Comparison of ENCODE assay signal across 8 mouse cellular contexts in the genomic region with DNA sequence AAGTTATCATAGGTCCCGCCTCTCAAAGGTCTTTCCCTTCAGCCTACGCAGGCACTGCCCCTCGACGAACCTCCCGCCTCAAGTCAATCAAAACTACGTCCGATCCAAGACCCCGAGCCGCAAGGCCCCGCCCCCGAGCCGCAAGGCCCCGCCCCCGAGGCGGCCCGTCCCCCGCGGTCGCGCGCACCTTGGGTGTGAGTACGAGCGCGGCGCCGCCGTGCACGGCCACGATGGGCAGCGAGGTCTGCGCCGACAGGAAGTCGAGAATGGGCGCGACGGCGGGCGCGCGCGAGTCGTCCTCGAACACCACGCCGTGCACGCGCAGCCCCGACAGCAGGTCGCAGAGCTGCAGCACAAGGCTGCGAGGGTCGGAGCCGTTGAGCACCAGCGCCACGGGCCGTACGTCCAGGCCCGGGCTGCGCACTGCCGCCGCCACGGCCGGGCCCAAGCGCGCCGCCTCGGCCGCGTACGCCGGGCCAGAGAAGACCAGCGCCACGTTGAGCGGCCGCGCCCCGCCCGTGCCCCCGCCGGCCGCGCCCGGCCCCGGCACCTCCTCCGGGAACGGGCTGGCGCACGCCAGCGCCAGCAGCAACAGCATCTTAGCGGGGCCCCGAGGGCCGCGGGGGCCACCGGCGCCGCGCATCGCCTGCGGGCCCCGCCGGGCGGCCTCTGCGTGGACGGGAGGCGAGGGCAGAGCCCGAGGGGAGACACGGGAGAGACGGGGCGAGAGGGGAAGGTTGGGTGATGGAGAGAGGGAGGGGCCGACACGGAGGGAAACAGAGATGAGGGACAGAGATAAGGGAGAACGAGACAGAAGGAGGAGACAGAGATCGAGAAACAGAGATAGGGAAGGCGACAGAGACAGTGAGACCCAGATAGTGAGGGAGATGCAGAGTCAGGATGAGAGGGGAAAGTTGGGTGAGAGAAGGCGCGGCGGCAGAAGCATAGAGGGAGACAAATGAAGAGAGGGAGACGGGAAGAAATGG. TPM values are rescaled to one million over a fixed set of nuclear protein-coding genes. Genes with fewer than 3 reads are reported as not detected.
DNase-seq lines count a peak whose midpoint lies in the region; ATAC-seq and TF ChIP-seq lines count a peak whose summit lies in the region.

No protein-coding gene starts in this region.

- 2% methylated on average over 92 of the region's 117 CpGs for WGBS in forebrain, embryonic 12.5 days
- 1% methylated on average over 111 of the region's 117 CpGs for WGBS in heart, postnatal 0 days
- WGBS in liver, embryonic 14.5 days (ENCODE audit: insufficient replicate concordance), result 1% methylated on average over 117 of the region's 117 CpGs
- WGBS in stomach, embryonic 15.5 days, result under 1% methylated on average over 88 of the region's 117 CpGs

- peak; percentile 74 for ATAC-seq in forebrain, embryonic 12.5 days (ENCODE audit: low FRiP score)
- peak; percentile 84 for ATAC-seq in heart, postnatal 0 days (ENCODE audit: insufficient read depth, low read depth)
- ATAC-seq in liver, embryonic 14.5 days (ENCODE audit: insufficient read depth), result peak; percentile 81
- ATAC-seq in stomach, embryonic 15.5 days (ENCODE audit: insufficient read depth, low FRiP score, low read depth), result peak; percentile 82

- H3K27me3 ChIP-seq in forebrain, embryonic 12.5 days, result peaks cover 69% of the 10 kb centered on the region
- peaks cover 43% of the 10 kb centered on the region for H3K27me3 ChIP-seq in heart, postnatal 0 days (ENCODE audit: control insufficient read depth, insufficient read depth, low read length)
- H3K27me3 ChIP-seq in liver, embryonic 14.5 days (ENCODE audit: control insufficient read depth, insufficient read depth, low read length), result peaks cover 52% of the 10 kb centered on the region
- H3K27me3 ChIP-seq in stomach, embryonic 15.5 days (replicated peaks), result peaks cover 32% of the 10 kb centered on the region

- peak overlapping the region; percentile 77 for H3K4me2 ChIP-seq in forebrain, embryonic 12.5 days
- peak overlapping the region; percentile 96 for H3K4me2 ChIP-seq in heart, postnatal 0 days (ENCODE audit: low read depth, low read length)
- H3K4me2 ChIP-seq in liver, embryonic 14.5 days (ENCODE audit: low read depth), result peak overlapping the region; percentile 79
- H3K4me2 ChIP-seq in stomach, embryonic 15.5 days, result peak overlapping the region; percentile 81

- H3K4me1 ChIP-seq in brown adipose tissue, adult 24 weeks (ENCODE audit: control insufficient read depth, insufficient read depth, insufficient read length, low read length), result peaks cover 3% of the 10 kb centered on the region; the same call in 1 of the 2 replicates
- peaks cover 48% of the 10 kb centered on the region for H3K4me1 ChIP-seq in forebrain, embryonic 12.5 days
- H3K4me1 ChIP-seq in heart, postnatal 0 days (ENCODE audit: control insufficient read depth, insufficient read depth), result peaks cover 14% of the 10 kb centered on the region
- H3K4me1 ChIP-seq in liver, embryonic 14.5 days (replicated peaks; ENCODE audit: control insufficient read depth in 2 of 2, insufficient read depth in 2 of 2, low read length in 1 of 2), result peaks cover 0 to 3% of the 10 kb centered on the region in 2 experiments; a peak in 2 of 4 replicates
- H3K4me1 ChIP-seq in stomach, embryonic 15.5 days, result peaks cover 30% of the 10 kb centered on the region

- TF ChIP-seq EP300 in heart, postnatal 0 days (IDR thresholded peaks at IDR 0.05; ENCODE audit: low read depth), result no peak
- no peak for TF ChIP-seq EP300 in liver, embryonic 14.5 days (IDR thresholded peaks at IDR 0.05; ENCODE audit: low read depth)

- no peaks in the 10 kb centered on the region for H3K36me3 ChIP-seq in forebrain, embryonic 12.5 days (replicated peaks)
- H3K36me3 ChIP-seq in heart, postnatal 0 days (replicated peaks; ENCODE audit: control insufficient read depth, insufficient read depth, low read length), result no peaks in the 10 kb centered on the region
- no peaks in the 10 kb centered on the region for H3K36me3 ChIP-seq in liver, embryonic 14.5 days (replicated peaks; ENCODE audit: control insufficient read depth, insufficient read depth, low read depth)
- H3K36me3 ChIP-seq in stomach, embryonic 15.5 days, result no peaks in the 10 kb centered on the region

- TF ChIP-seq CTCF in heart, postnatal 0 days (IDR thresholded peaks at IDR 0.05; ENCODE audit: low read depth), result no peak
- no peak for TF ChIP-seq CTCF in liver, embryonic 14.5 days (IDR thresholded peaks at IDR 0.05; ENCODE audit: low read depth)

- H3K9ac ChIP-seq in forebrain, embryonic 12.5 days, result peak overlapping the region; percentile 85
- peak overlapping the region; percentile 82 for H3K9ac ChIP-seq in heart, postnatal 0 days (replicated peaks; ENCODE audit: low read depth, low read length)
- H3K9ac ChIP-seq in liver, embryonic 14.5 days (replicated peaks), result peak overlapping the region; percentile 57
- H3K9ac ChIP-seq in stomach, embryonic 15.5 days, result peak overlapping the region; percentile 77

- no peaks in the 10 kb centered on the region for H3K9me3 ChIP-seq in forebrain, embryonic 12.5 days
- H3K9me3 ChIP-seq in heart, postnatal 0 days (replicated peaks; ENCODE audit: control insufficient read depth, low read length), result no peaks in the 10 kb centered on the region
- H3K9me3 ChIP-seq in liver, embryonic 14.5 days (ENCODE audit: control insufficient read depth, low read length), result no peaks in the 10 kb centered on the region
- H3K9me3 ChIP-seq in stomach, embryonic 15.5 days, result no peaks in the 10 kb centered on the region

- H3K4me3 ChIP-seq in brown adipose tissue, adult 24 weeks (ENCODE audit: insufficient read depth, low read depth, low read length), result peak overlapping the region; percentile 80
- H3K4me3 ChIP-seq in forebrain, embryonic 12.5 days (replicated peaks), result peak overlapping the region; percentile 70
- peak overlapping the region; percentile 68 for H3K4me3 ChIP-seq in heart, postnatal 0 days (ENCODE audit: low read depth, low read length)
- H3K4me3 ChIP-seq in liver, embryonic 14.5 days (ENCODE audit: insufficient read depth in 1 of 2, low read depth in 2 of 2, low read length in 2 of 2), result peak overlapping the region; percentile 62
- peak overlapping the region; percentile 71 for H3K4me3 ChIP-seq in stomach, embryonic 15.5 days (replicated peaks)

- peak overlapping the region; percentile 25 for H3K27ac ChIP-seq in brown adipose tissue, adult 24 weeks (replicated peaks; ENCODE audit: low read depth, low read length)
- H3K27ac ChIP-seq in forebrain, embryonic 12.5 days, result peak overlapping the region; percentile 42
- peak overlapping the region; percentile 78 for H3K27ac ChIP-seq in heart, postnatal 0 days (ENCODE audit: low read depth)
- H3K27ac ChIP-seq in liver, embryonic 14.5 days, result no peak overlapping the region
- peak overlapping the region; percentile 83 for H3K27ac ChIP-seq in stomach, embryonic 15.5 days

- DNase-seq in CD8-positive naive resting alpha-beta T cell, adult 2 months (ENCODE audit: low read depth in 2 of 2, low spot score in 2 of 2), result peak; percentile 86 to 89
- peak; percentile 85 for DNase-seq in heart, postnatal 0 days (ENCODE audit: low spot score)
- peak; percentile 92 to 96 for DNase-seq in kidney, postnatal 36 days
- DNase-seq in liver, embryonic 14.5 days (ENCODE audit: low read depth in 3 of 3, low spot score in 3 of 3), result peak; percentile 52 to 57 (median 54)
- DNase-seq in neural tube, embryonic 10.5 days (ENCODE audit: extremely low spot score, low spot score), result peak; percentile 94

RNA-seq across cellular contexts. Expression of gene Kdelr1, which starts 6.4 kb away (rescaled TPM):
- polyA plus RNA-seq in brown adipose tissue, adult 24 weeks (2012; ENCODE audit: insufficient read depth, insufficient read length, missing spikeins), result 95.6 and 96.1 TPM in 2 replicates
- polyA plus RNA-seq in forebrain, embryonic 12.5 days (2016; fragmentation: Nextera tagmentation; extraction: Ambion mirVana), result 38.6 and 44.6 TPM in 2 replicates
- total RNA-seq in heart, postnatal 0 days (2014; rRNA removed; ENCODE audit: low replicate concordance), result 279 and 304 TPM in 2 replicates
- 58.5 and 62.4 TPM in 2 replicates for polyA plus RNA-seq in heart, postnatal 0 days (2015; fragmentation: Nextera tagmentation; extraction: Ambion mirVana)
- 53.9 and 74.6 TPM in 2 replicates for polyA plus RNA-seq in liver, embryonic 14.5 days (2012; rRNA removed)
- polyA plus RNA-seq in liver, embryonic 14.5 days (2014; fragmentation: Nextera tagmentation; extraction: Ambion mirVana), result 33.9 and 34.8 TPM in 2 replicates
- polyA plus RNA-seq in stomach, embryonic 15.5 days (2015; fragmentation: Nextera tagmentation; extraction: Ambion mirVana), result 72.0 and 79.7 TPM in 2 replicates

RNA-seq across cellular contexts. Expression of gene Grin2d, which starts 12.0 kb away (rescaled TPM):
- not detected in 2 replicates for polyA plus RNA-seq in brown adipose tissue, adult 24 weeks (2012; ENCODE audit: insufficient read depth, insufficient read length, missing spikeins)
- 0.33 and 0.47 TPM in 2 replicates for polyA plus RNA-seq in forebrain, embryonic 12.5 days (2016; fragmentation: Nextera tagmentation; extraction: Ambion mirVana)
- 1.0 and 3.1 TPM in 2 replicates for total RNA-seq in heart, postnatal 0 days (2014; rRNA removed; ENCODE audit: low replicate concordance)
- polyA plus RNA-seq in heart, postnatal 0 days (2015; fragmentation: Nextera tagmentation; extraction: Ambion mirVana), result 0.12 and 0.16 TPM in 2 replicates
- 0.11 and 0.13 TPM in 2 replicates for polyA plus RNA-seq in liver, embryonic 14.5 days (2012; rRNA removed)
- polyA plus RNA-seq in liver, embryonic 14.5 days (2014; fragmentation: Nextera tagmentation; extraction: Ambion mirVana), result 0.01 TPM in 1 of 2 replicates, not detected in the other
- 0.64 and 0.67 TPM in 2 replicates for polyA plus RNA-seq in stomach, embryonic 15.5 days (2015; fragmentation: Nextera tagmentation; extraction: Ambion mirVana)

RNA-seq across cellular contexts. Expression of gene Syngr4, which starts 30.3 kb away (rescaled TPM):
- polyA plus RNA-seq in brown adipose tissue, adult 24 weeks (2012; ENCODE audit: insufficient read depth, insufficient read length, missing spikeins), result not detected in 2 replicates
- 0.63 and 0.88 TPM in 2 replicates for polyA plus RNA-seq in forebrain, embryonic 12.5 days (2016; fragmentation: Nextera tagmentation; extraction: Ambion mirVana)
- 0.27 TPM in 1 of 2 replicates, not detected in the other for total RNA-seq in heart, postnatal 0 days (2014; rRNA removed; ENCODE audit: low replicate concordance)
- polyA plus RNA-seq in heart, postnatal 0 days (2015; fragmentation: Nextera tagmentation; extraction: Ambion mirVana), result 0.58 and 0.71 TPM in 2 replicates
- 0.86 and 1.2 TPM in 2 replicates for polyA plus RNA-seq in liver, embryonic 14.5 days (2012; rRNA removed)
- 1.2 and 1.3 TPM in 2 replicates for polyA plus RNA-seq in liver, embryonic 14.5 days (2014; fragmentation: Nextera tagmentation; extraction: Ambion mirVana)
- polyA plus RNA-seq in stomach, embryonic 15.5 days (2015; fragmentation: Nextera tagmentation; extraction: Ambion mirVana), result 0.80 and 1.1 TPM in 2 replicates

RNA-seq across cellular contexts. Expression of gene Tmem143, which starts 30.5 kb away (rescaled TPM):
- 151 and 189 TPM in 2 replicates for polyA plus RNA-seq in brown adipose tissue, adult 24 weeks (2012; ENCODE audit: insufficient read depth, insufficient read length, missing spikeins)
- 3.3 and 3.9 TPM in 2 replicates for polyA plus RNA-seq in forebrain, embryonic 12.5 days (2016; fragmentation: Nextera tagmentation; extraction: Ambion mirVana)
- 94.0 and 124 TPM in 2 replicates for total RNA-seq in heart, postnatal 0 days (2014; rRNA removed; ENCODE audit: low replicate concordance)
- polyA plus RNA-seq in heart, postnatal 0 days (2015; fragmentation: Nextera tagmentation; extraction: Ambion mirVana), result 11.7 and 12.0 TPM in 2 replicates
- polyA plus RNA-seq in liver, embryonic 14.5 days (2012; rRNA removed), result 8.6 and 10.2 TPM in 2 replicates
- polyA plus RNA-seq in liver, embryonic 14.5 days (2014; fragmentation: Nextera tagmentation; extraction: Ambion mirVana), result 2.4 and 2.7 TPM in 2 replicates
- 5.8 and 6.8 TPM in 2 replicates for polyA plus RNA-seq in stomach, embryonic 15.5 days (2015; fragmentation: Nextera tagmentation; extraction: Ambion mirVana)

RNA-seq across cellular contexts. Expression of gene Grwd1, which starts 35.5 kb away (rescaled TPM):
- polyA plus RNA-seq in brown adipose tissue, adult 24 weeks (2012; ENCODE audit: insufficient read depth, insufficient read length, missing spikeins), result 5.5 and 6.6 TPM in 2 replicates
- polyA plus RNA-seq in forebrain, embryonic 12.5 days (2016; fragmentation: Nextera tagmentation; extraction: Ambion mirVana), result 55.5 and 60.0 TPM in 2 replicates
- total RNA-seq in heart, postnatal 0 days (2014; rRNA removed; ENCODE audit: low replicate concordance), result 26.7 and 28.8 TPM in 2 replicates
- 19.3 and 22.7 TPM in 2 replicates for polyA plus RNA-seq in heart, postnatal 0 days (2015; fragmentation: Nextera tagmentation; extraction: Ambion mirVana)
- 11.2 and 12.8 TPM in 2 replicates for polyA plus RNA-seq in liver, embryonic 14.5 days (2012; rRNA removed)
- 23.0 and 23.7 TPM in 2 replicates for polyA plus RNA-seq in liver, embryonic 14.5 days (2014; fragmentation: Nextera tagmentation; extraction: Ambion mirVana)
- polyA plus RNA-seq in stomach, embryonic 15.5 days (2015; fragmentation: Nextera tagmentation; extraction: Ambion mirVana), result 57.0 and 64.3 TPM in 2 replicates
